ENCODE assay signal across 14 mouse cellular contexts in genomic region chr12:8506954-8507707, GRCm38 (mm10). TPM values are rescaled to one million over a fixed set of nuclear protein-coding genes. Genes with fewer than 3 reads are reported as not detected.
DNase-seq lines count a peak whose midpoint lies in the region; ATAC-seq and TF ChIP-seq lines count a peak whose summit lies in the region.
"Had no signal": no experiment of that assay in that cellular context is flagged by ENCODE, and none has a peak within 500 bp of the region (broad histone marks: within the 10 kb centered on the region; RNA-seq: fewer than 3 reads in every experiment).

No protein-coding gene starts in this region.

- TF ChIP-seq EP300 in liver, embryonic 14.5 days (IDR thresholded peaks at IDR 0.05; ENCODE audit: low read depth): no peak

- ATAC-seq in liver, embryonic 14.5 days (ENCODE audit: insufficient read depth): peak; percentile 37; the same call in 1 of the 2 replicates
- no peak for ATAC-seq in liver, embryonic 11.5 days (replicated peaks; ENCODE audit: low FRiP score)
- peak; percentile 28; the same call in 1 of the 2 replicates for ATAC-seq in lung, embryonic 15.5 days (ENCODE audit: borderline replicate concordance, extremely low read depth, low FRiP score, low TSS enrichment)
- ATAC-seq in megakaryocyte progenitor cell, adult 5-6 weeks (replicated peaks; ENCODE audit: poor library complexity): peak; percentile 84
- ATAC-seq in forebrain, embryonic 13.5 days: no peak
- ATAC-seq: forebrain, embryonic 16.5 days; intestine, postnatal 0 days had no signal

- WGBS in liver, embryonic 14.5 days (ENCODE audit: insufficient replicate concordance): 54% methylated on average over 9 of the region's 9 CpGs
- WGBS in liver, embryonic 11.5 days: 74% methylated on average over 9 of the region's 9 CpGs
- WGBS in lung, embryonic 15.5 days: 43% methylated on average over 9 of the region's 9 CpGs
- 81% methylated on average over 9 of the region's 9 CpGs for WGBS in forebrain, embryonic 13.5 days

- no peak overlapping the region for H3K4me3 ChIP-seq in liver, embryonic 14.5 days (ENCODE audit: insufficient read depth in 1 of 2, low read depth in 2 of 2, low read length in 2 of 2)
- H3K4me3 ChIP-seq in liver, embryonic 11.5 days (ENCODE audit: low read depth, low read length): no peak overlapping the region
- H3K4me3 ChIP-seq in lung, embryonic 15.5 days: no peak overlapping the region
- H3K4me3 ChIP-seq in forebrain, embryonic 13.5 days: no peak overlapping the region

- no peaks in the 10 kb centered on the region for H3K9me3 ChIP-seq in liver, embryonic 14.5 days (ENCODE audit: control insufficient read depth, low read length)
- no peaks in the 10 kb centered on the region for H3K9me3 ChIP-seq in liver, embryonic 11.5 days (ENCODE audit: control insufficient read depth, low read length)
- no peaks in the 10 kb centered on the region for H3K9me3 ChIP-seq in lung, embryonic 15.5 days
- H3K9me3 ChIP-seq in forebrain, embryonic 13.5 days (replicated peaks): no peaks in the 10 kb centered on the region

- H3K27me3 ChIP-seq in liver, embryonic 14.5 days (ENCODE audit: control insufficient read depth, insufficient read depth, low read length): no peaks in the 10 kb centered on the region
- H3K27me3 ChIP-seq in liver, embryonic 11.5 days (replicated peaks; ENCODE audit: control insufficient read depth, insufficient read depth, low read length): no peaks in the 10 kb centered on the region
- H3K27me3 ChIP-seq in lung, embryonic 15.5 days: no peaks in the 10 kb centered on the region
- no peaks in the 10 kb centered on the region for H3K27me3 ChIP-seq in forebrain, embryonic 13.5 days

- H3K4me1 ChIP-seq in liver, embryonic 14.5 days (replicated peaks; ENCODE audit: control insufficient read depth in 2 of 2, insufficient read depth in 2 of 2, low read length in 1 of 2): peaks cover 0 to 9% of the 10 kb centered on the region in 2 experiments; a peak in 2 of 4 replicates
- H3K4me1 ChIP-seq in liver, embryonic 11.5 days (replicated peaks; ENCODE audit: control insufficient read depth, insufficient read depth, low read length): no peaks in the 10 kb centered on the region
- H3K4me1 ChIP-seq in lung, embryonic 15.5 days: peaks cover 11% of the 10 kb centered on the region; the same call in 1 of the 2 replicates
- no peaks in the 10 kb centered on the region for H3K4me1 ChIP-seq in forebrain, embryonic 13.5 days

- peak; percentile 50 for DNase-seq in adrenal gland, postnatal 10 days
- DNase-seq in adrenal gland, postnatal 25 days: no peak
- peak in 1 of 3 experiments; percentile 33 for DNase-seq in liver, embryonic 14.5 days (ENCODE audit: low read depth in 3 of 3, low spot score in 3 of 3)
- DNase-seq in liver, embryonic 11.5 days (ENCODE audit: low spot score): no peak
- no peak for DNase-seq in cerebellum, postnatal 36 days
- DNase-seq: cerebellum, adult 18-20 months; kidney, postnatal 36 days had no signal

- H3K9ac ChIP-seq in liver, embryonic 14.5 days (replicated peaks): no peak overlapping the region
- no peak overlapping the region for H3K9ac ChIP-seq in liver, embryonic 11.5 days (ENCODE audit: low read depth, low read length)
- H3K9ac ChIP-seq in lung, embryonic 15.5 days: no peak overlapping the region
- H3K9ac ChIP-seq in forebrain, embryonic 13.5 days: no peak overlapping the region
- H3K9ac ChIP-seq: hindbrain, embryonic 14.5 days had no signal

- no peak for TF ChIP-seq CTCF in liver, embryonic 14.5 days (IDR thresholded peaks at IDR 0.05; ENCODE audit: low read depth)

- H3K36me3 ChIP-seq in liver, embryonic 14.5 days (replicated peaks; ENCODE audit: control insufficient read depth, insufficient read depth, low read depth): no peaks in the 10 kb centered on the region
- H3K36me3 ChIP-seq in liver, embryonic 11.5 days (ENCODE audit: control insufficient read depth, insufficient read depth, low read length): no peaks in the 10 kb centered on the region
- H3K36me3 ChIP-seq in lung, embryonic 15.5 days: no peaks in the 10 kb centered on the region
- H3K36me3 ChIP-seq in forebrain, embryonic 13.5 days (ENCODE audit: poor library complexity, severe bottlenecking): no peaks in the 10 kb centered on the region

- no peak overlapping the region for H3K27ac ChIP-seq in liver, embryonic 14.5 days
- no peak overlapping the region for H3K27ac ChIP-seq in liver, embryonic 11.5 days (ENCODE audit: low read depth, low read length)
- H3K27ac ChIP-seq in lung, embryonic 15.5 days: no peak overlapping the region
- H3K27ac ChIP-seq in forebrain, embryonic 13.5 days: no peak overlapping the region
- H3K27ac ChIP-seq: hindbrain, embryonic 14.5 days had no signal

- H3K4me2 ChIP-seq in liver, embryonic 14.5 days (ENCODE audit: low read depth): no peak overlapping the region
- no peak overlapping the region for H3K4me2 ChIP-seq in liver, embryonic 11.5 days
- no peak overlapping the region for H3K4me2 ChIP-seq in lung, embryonic 15.5 days
- H3K4me2 ChIP-seq in forebrain, embryonic 13.5 days: no peak overlapping the region
- H3K4me2 ChIP-seq: hindbrain, embryonic 14.5 days; midbrain, embryonic 11.5 days had no signal

RNA-seq across cellular contexts. Expression of gene Rhob, which starts 7.3 kb away (rescaled TPM):
- 100 to 1,000 TPM; 177 to 223 TPM for total RNA-seq in adrenal gland, postnatal 10 days (2021)
- 182 and 212 TPM in 2 replicates for total RNA-seq in adrenal gland, postnatal 25 days (2021)
- polyA plus RNA-seq in liver, embryonic 14.5 days (2012; rRNA removed): 14.1 and 15.2 TPM in 2 replicates
- polyA plus RNA-seq in liver, embryonic 14.5 days (2014; fragmentation: Nextera tagmentation; extraction: Ambion mirVana): 6.3 and 6.9 TPM in 2 replicates
- polyA plus RNA-seq in liver, embryonic 11.5 days (2014; fragmentation: Nextera tagmentation; extraction: Ambion mirVana): 19.5 and 23.2 TPM in 2 replicates
- 49.4 and 52.1 TPM in 2 replicates for polyA plus RNA-seq in lung, embryonic 15.5 days (2015; fragmentation: Nextera tagmentation; extraction: Ambion mirVana)
- 112 and 160 TPM in 2 replicates for total RNA-seq in megakaryocyte progenitor cell, adult 5-6 weeks (2015)
- total RNA-seq in megakaryocyte progenitor cell, adult 5-6 weeks (2017): 50.4 and 64.6 TPM in 2 replicates
- 40.4 and 42.3 TPM in 2 replicates for polyA plus RNA-seq in forebrain, embryonic 13.5 days (2015; fragmentation: Nextera tagmentation; extraction: Ambion mirVana)

Comparison
In these comparisons a context has a peak if more than half of its experiments do, and no peak if none do; other contexts are left out.
1. ATAC-seq: peak in liver, embryonic 14.5 days (single experiment), lung, embryonic 15.5 days (single experiment) and megakaryocyte progenitor cell, adult 5-6 weeks (single experiment); none in liver, embryonic 11.5 days (single experiment) and forebrain, embryonic 13.5 days (single experiment).